Mouse (Mus musculus): ENCODE measurements at regions not wholly inside any gene's neighbourhood (a gene's known extent, or its start where the extent isn't known, plus 50 kb on each side); places are given as distances from the start of the nearest gene placed in this dataset.

DNA sequence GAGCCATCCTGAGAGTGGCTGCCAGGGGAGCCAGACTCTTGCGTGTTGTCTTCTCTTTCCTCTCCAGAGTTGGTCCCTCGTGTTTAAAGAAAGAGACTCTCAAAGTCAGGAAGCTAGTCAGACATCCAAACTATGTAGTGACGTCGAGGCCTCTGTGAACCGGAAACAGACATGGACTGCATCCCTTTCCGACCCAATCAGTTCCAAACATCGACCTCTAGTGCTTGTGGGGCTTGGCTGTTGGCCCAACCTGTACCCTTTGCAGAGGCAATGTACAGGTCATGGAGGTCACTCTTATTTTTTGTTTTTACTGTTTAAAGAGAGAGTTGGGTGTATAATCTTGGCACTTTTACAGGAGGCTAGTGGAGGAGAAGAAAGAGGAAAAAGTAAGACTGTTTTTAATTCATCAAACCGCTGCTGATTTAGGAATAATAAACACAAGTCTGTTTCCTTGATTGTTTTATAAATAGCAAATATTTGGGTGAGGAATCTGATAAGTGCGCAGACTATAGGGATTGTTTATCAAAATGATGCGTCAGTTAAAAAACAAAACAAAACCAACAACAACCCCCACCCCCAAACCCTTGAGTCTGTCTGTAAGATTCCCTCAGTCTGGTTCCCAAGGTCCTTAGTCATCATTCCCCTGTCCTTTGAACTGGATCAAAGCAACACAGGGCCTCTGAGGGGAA is 205.2 kb upstream of the Prep start:
- H3K9ac ChIP-seq (replicated peaks; ENCODE audit: low read length) = no peak overlapping the region
- H3K36me3 ChIP-seq (ENCODE audit: insufficient read depth, low read length) = no peaks in the 10 kb centered on the region
- no peak for TF ChIP-seq CTCF (IDR thresholded peaks at IDR 0.05; ENCODE audit: low read depth)
- no peak for ATAC-seq
- H3K4me2 ChIP-seq (ENCODE audit: low read depth, low read length) = no peak overlapping the region
- no peak for DNase-seq (ENCODE audit: low spot score)
- no peaks in the 10 kb centered on the region for H3K9me3 ChIP-seq (ENCODE audit: low read length)
- no peak overlapping the region for H3K27ac ChIP-seq
- no peaks in the 10 kb centered on the region for H3K4me1 ChIP-seq (ENCODE audit: insufficient read depth, low read length)
- no peaks in the 10 kb centered on the region for H3K27me3 ChIP-seq (ENCODE audit: insufficient read depth, low read length)
- 78% methylated on average over 10 of the region's 10 CpGs for WGBS
- no peak overlapping the region for H3K4me3 ChIP-seq (ENCODE audit: low read length)

GRCm38 (mm10) chr10:44857444-44857843 is 209.6 kb upstream of the Prep start:
- TF ChIP-seq CTCF (IDR thresholded peaks at IDR 0.05; ENCODE audit: low read depth) = no peak
- H3K4me3 ChIP-seq (ENCODE audit: low read length) = no peak overlapping the region
- H3K36me3 ChIP-seq (ENCODE audit: insufficient read depth, low read length) = no peaks in the 10 kb centered on the region
- DNase-seq (ENCODE audit: low spot score) (no peak), ATAC-seq (no peak)
- H3K9me3 ChIP-seq (ENCODE audit: low read length) = no peaks in the 10 kb centered on the region
- H3K27me3 ChIP-seq (ENCODE audit: insufficient read depth, low read length) = no peaks in the 10 kb centered on the region
- H3K27ac ChIP-seq = no peak overlapping the region
- 88% methylated on average over 4 of the region's 4 CpGs for WGBS
- no peak overlapping the region for H3K9ac ChIP-seq (replicated peaks; ENCODE audit: low read length)
- H3K4me1 ChIP-seq (ENCODE audit: insufficient read depth, low read length) = no peaks in the 10 kb centered on the region
- H3K4me2 ChIP-seq (ENCODE audit: low read depth, low read length) = no peak overlapping the region

- TF ChIP-seq CTCF (IDR thresholded peaks at IDR 0.05; ENCODE audit: low read depth) = no peak
- ATAC-seq (no peak), DNase-seq (ENCODE audit: low spot score) (no peak)
- Histone ChIP-seq H3K27ac (no peak overlapping the region), H3K4me1 (ENCODE audit: insufficient read depth, low read length) (no peaks in the 10 kb centered on the region), H3K36me3 (ENCODE audit: insufficient read depth, low read length) (no peaks in the 10 kb centered on the region), H3K9ac (replicated peaks; ENCODE audit: low read length) (no peak overlapping the region), H3K4me2 (ENCODE audit: low read depth, low read length) (no peak overlapping the region), H3K4me3 (ENCODE audit: low read length) (no peak overlapping the region), H3K27me3 (ENCODE audit: insufficient read depth, low read length) (no peaks in the 10 kb centered on the region), H3K9me3 (ENCODE audit: low read length) (no peaks in the 10 kb centered on the region)
- 96% methylated on average over 4 of the region's 4 CpGs for WGBS
Measured at GRCm38 (mm10) chr10:44854109-44854508, 212.9 kb upstream of the Prep start.

DNA sequence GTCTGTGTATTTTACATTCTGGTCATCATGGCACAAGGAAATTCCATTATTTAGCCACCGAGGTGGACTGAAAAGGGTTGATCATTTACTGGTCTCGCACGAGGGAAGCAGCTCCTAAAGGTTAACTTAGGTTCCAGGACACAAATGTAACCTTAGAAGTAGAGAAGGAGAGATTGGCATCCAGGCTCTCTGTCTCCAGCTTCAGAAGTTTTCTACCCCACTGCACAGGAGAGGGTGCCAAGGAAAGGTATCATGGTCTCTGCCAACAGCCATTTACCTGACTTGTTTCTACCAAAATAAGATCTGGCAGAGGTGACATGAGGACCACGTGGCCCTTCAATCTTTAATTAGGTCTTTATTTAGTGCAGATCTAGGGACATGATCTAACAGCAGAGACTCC is 218.0 kb upstream of the Prep start:
- Histone ChIP-seq H3K36me3 (ENCODE audit: insufficient read depth, low read length) (no peaks in the 10 kb centered on the region), H3K27me3 (ENCODE audit: insufficient read depth, low read length) (no peaks in the 10 kb centered on the region), H3K27ac (no peak overlapping the region), H3K4me1 (ENCODE audit: insufficient read depth, low read length) (no peaks in the 10 kb centered on the region), H3K4me3 (ENCODE audit: low read length) (no peak overlapping the region), H3K9me3 (ENCODE audit: low read length) (no peaks in the 10 kb centered on the region), H3K4me2 (ENCODE audit: low read depth, low read length) (no peak overlapping the region), H3K9ac (replicated peaks; ENCODE audit: low read length) (no peak overlapping the region)
- no peak for TF ChIP-seq CTCF (IDR thresholded peaks at IDR 0.05; ENCODE audit: low read depth)
- no peak for ATAC-seq
- DNase-seq (ENCODE audit: low spot score) = no peak
- 66% methylated on average over 4 of the region's 4 CpGs for WGBS

DNA sequence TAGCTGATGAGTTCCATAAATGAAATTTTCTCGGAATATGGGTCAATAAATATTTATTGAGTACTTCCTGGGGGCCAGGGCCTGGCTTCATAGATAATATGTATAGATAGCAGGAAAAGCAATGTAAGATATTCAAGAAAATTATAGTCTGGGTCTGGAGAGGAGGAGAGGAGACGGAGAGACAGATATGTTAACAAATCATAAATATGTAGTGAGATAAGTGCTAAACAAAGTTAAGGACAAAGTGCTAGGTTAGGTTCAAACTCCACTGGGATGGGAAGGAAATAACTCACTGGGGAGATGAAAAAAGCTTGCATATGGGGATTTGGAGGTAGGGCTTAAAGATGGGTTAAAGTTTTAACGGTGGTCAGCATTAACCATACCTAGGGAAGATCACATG is 220.2 kb upstream of the Prep start:
- ATAC-seq (no peak), DNase-seq (ENCODE audit: low spot score) (no peak)
- 88% methylated on average over 3 of the region's 3 CpGs for WGBS
- no peak for TF ChIP-seq CTCF (IDR thresholded peaks at IDR 0.05; ENCODE audit: low read depth)
- H3K36me3 ChIP-seq (ENCODE audit: insufficient read depth, low read length) = no peaks in the 10 kb centered on the region
- no peaks in the 10 kb centered on the region for H3K4me1 ChIP-seq (ENCODE audit: insufficient read depth, low read length)
- no peaks in the 10 kb centered on the region for H3K27me3 ChIP-seq (ENCODE audit: insufficient read depth, low read length)
- H3K27ac ChIP-seq = no peak overlapping the region
- H3K4me2 ChIP-seq (ENCODE audit: low read depth, low read length) = no peak overlapping the region
- no peak overlapping the region for H3K9ac ChIP-seq (replicated peaks; ENCODE audit: low read length)
- no peaks in the 10 kb centered on the region for H3K9me3 ChIP-seq (ENCODE audit: low read length)
- no peak overlapping the region for H3K4me3 ChIP-seq (ENCODE audit: low read length)

DNA sequence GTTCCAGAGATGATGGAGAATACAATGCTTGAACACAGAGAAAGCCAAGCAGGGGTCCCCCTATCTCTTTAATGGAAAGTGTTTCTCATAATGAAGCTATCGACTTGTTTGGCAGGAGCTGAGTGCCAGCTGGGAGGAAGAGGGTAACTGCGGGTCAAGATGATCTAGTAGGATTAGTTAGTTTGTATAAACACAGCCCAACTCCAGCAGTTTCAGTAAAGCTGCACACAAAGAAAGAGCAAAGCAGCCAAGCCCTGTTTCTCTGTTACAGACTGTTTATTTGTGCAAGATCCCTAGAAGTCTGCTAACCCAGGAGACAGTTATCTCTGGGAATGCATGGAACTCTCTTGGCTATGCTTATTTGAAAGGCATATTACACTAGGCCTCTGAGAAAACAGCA is 220.9 kb upstream of the Prep start:
- no peak for TF ChIP-seq CTCF (IDR thresholded peaks at IDR 0.05; ENCODE audit: low read depth)
- 10% methylated on average over 2 of the region's 2 CpGs for WGBS
- no peaks in the 10 kb centered on the region for H3K9me3 ChIP-seq (ENCODE audit: low read length)
- H3K4me3 ChIP-seq (ENCODE audit: low read length) = no peak overlapping the region
- DNase-seq (ENCODE audit: low spot score) (peak; percentile 5), ATAC-seq (no peak)
- H3K9ac ChIP-seq (replicated peaks; ENCODE audit: low read length) = no peak overlapping the region
- no peaks in the 10 kb centered on the region for H3K4me1 ChIP-seq (ENCODE audit: insufficient read depth, low read length)
- no peaks in the 10 kb centered on the region for H3K36me3 ChIP-seq (ENCODE audit: insufficient read depth, low read length)
- no peak overlapping the region for H3K27ac ChIP-seq
- no peaks in the 10 kb centered on the region for H3K27me3 ChIP-seq (ENCODE audit: insufficient read depth, low read length)
- no peak overlapping the region for H3K4me2 ChIP-seq (ENCODE audit: low read depth, low read length)

DNA sequence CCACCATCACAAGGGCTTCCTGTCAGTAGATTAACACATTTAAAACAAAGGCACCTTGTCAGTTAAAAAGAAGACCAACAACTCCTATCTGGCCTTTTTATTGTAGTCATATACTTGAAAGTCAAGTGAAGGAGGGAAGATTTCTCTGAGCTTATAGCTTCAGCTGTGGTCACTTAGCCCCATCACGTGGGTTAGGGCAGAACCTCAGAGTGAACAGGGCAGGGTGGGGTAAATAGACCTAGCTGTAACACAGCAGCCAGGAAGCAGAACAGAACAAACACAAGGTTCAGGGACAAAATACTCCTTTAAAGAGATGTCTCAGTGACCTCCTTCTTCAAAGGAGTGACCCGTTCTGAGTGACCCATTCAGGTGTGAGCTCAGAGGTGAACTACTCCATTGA is 226.6 kb upstream of the Prep start:
- Histone ChIP-seq H3K4me3 (ENCODE audit: low read length) (no peak overlapping the region), H3K4me1 (ENCODE audit: insufficient read depth, low read length) (no peaks in the 10 kb centered on the region), H3K27ac (no peak overlapping the region), H3K27me3 (ENCODE audit: insufficient read depth, low read length) (no peaks in the 10 kb centered on the region), H3K9me3 (ENCODE audit: low read length) (no peaks in the 10 kb centered on the region), H3K36me3 (ENCODE audit: insufficient read depth, low read length) (no peaks in the 10 kb centered on the region), H3K4me2 (ENCODE audit: low read depth, low read length) (no peak overlapping the region), H3K9ac (replicated peaks; ENCODE audit: low read length) (no peak overlapping the region)
- no peak for ATAC-seq
- WGBS = 81% methylated on average over 2 of the region's 2 CpGs
- no peak for DNase-seq (ENCODE audit: low spot score)
- TF ChIP-seq CTCF (IDR thresholded peaks at IDR 0.05; ENCODE audit: low read depth) = no peak

All from hindbrain, postnatal 0 days (tissue).